Mouse (Mus musculus) central nervous system, embryonic 11.5 days (tissue): ENCODE results near the gene Gm21190. TPM values are rescaled to one million over a fixed set of nuclear protein-coding genes. Genes with fewer than 3 reads are reported as not detected.

ENCODE experiments used
- polyA plus RNA-seq: library from polyadenylated mRNA; depleted of rRNA; stranded (reverse); fragments of >200 nt; gene quantifications from 2 replicates; pipeline ENCODE4 v1.2.3, GENCODE M21; 2012; rRNA removed

The Gm21190 gene
- not detected in 2 replicates for polyA plus RNA-seq

DNA sequence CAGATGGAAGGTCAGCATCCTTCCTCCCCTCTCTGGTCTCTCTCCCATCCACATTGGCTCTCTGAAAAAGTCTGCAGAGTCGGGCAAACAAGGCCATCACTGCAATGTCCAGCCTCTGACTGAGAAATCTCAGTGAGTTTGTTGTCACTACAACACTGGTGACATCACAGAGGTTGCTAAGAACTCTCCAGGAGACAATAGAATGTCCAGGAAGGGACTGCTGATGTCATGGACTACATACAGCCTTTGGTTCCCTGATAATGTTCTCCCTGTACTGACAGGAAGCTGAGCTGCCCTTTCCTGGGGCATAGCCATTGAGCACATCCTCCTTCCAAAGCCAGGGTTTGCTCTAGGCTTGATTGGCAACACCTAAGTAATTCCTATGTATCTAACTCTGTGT lies at the start of gene Gm21190:
Gene Gm21190, minus strand, starts transcription at position 101 of the 400 bp plus-strand sequence.

DNA sequence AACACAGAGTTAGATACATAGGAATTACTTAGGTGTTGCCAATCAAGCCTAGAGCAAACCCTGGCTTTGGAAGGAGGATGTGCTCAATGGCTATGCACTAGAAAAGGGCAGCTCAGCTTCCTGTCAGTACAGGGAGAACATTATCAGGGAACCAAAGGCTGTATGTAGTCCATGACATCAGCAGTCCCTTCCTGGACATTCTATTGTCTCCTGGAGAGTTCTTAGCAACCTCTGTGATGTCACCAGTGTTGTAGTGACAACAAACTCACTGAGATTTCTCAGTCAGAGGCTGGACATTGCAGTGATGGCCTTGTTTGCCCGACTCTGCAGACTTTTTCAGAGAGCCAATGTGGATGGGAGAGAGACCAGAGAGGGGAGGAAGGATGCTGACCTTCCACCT lies 48.0 kb upstream of the Gm21190 start, which contains the start of gene Gm21083:
Gene Gm21083, plus strand, starts transcription at position 301 of the 400 bp plus-strand sequence.

DNA sequence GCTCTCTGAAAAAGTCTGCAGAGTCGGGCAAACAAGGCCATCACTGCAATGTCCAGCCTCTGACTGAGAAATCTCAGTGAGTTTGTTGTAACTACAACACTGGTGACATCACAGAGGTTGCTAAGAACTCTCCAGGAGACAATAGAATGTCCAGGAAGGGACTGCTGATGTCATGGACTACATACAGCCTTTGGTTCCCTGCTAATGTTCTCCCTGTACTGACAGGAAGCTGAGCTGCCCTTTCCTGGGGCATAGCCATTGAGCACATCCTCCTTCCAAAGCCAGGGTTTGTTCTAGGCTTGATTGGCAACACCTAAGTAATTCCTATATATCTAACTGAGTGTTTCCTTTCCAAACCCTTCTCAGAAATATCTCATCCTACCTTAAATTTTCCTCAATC lies 52.6 kb downstream of the Gm21190 start, which contains the start of gene Gm21149:
Gene Gm21149, minus strand, starts transcription at position 101 of the 400 bp plus-strand sequence.

Other genes with a start within 250 kb of the Gm21190 start
- gene Gm21149, start 52.7 kb downstream of the Gm21190 start, polyA plus RNA-seq, result not detected in 2 replicates
- 0.09 TPM in 1 of 2 replicates, not detected in the other for gene Gm21083, start 48.1 kb upstream of the Gm21190 start, polyA plus RNA-seq
- gene Speer4d, start 89.8 kb upstream of the Gm21190 start, polyA plus RNA-seq, result not detected in 2 replicates
- not detected in 2 replicates for gene 4930572O03Rik, start 127.8 kb upstream of the Gm21190 start, polyA plus RNA-seq
- not detected in 2 replicates for gene Speer4c, start 185.0 kb upstream of the Gm21190 start, polyA plus RNA-seq